Mouse (Mus musculus): Measurements from ENCODE around the gene Pimreg. TPM values are rescaled to one million over a fixed set of nuclear protein-coding genes. Genes with fewer than 3 reads are reported as not detected.

Gene Pimreg
- polyA plus RNA-seq, 1 experiment from 2014 or later, result 76.9 TPM

DNA sequence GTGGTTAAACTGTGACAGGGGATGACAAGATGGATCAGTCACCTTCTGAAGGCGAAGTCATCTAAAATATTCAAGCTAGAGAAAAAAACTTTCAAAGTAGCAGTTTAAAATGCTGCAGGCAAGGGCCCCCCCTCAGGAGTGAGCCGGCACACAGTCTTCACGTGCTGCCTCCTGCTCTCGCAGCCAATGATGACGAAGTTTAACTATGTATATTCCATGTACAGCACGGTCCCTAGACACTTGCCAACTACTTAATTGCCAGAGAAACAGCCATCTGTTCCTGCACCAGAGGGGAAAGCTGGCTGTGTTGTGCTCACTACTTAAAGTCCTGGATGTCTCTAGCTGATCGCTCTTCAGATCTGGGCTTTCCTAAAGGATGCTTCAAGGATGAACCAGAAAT lies 26.2 kb downstream of the Pimreg start:
- H3K9ac ChIP-seq (ENCODE audit: low read depth, low read length), result no peak overlapping the region
- H3K4me3 ChIP-seq (ENCODE audit: low read length), result no peak overlapping the region
- H3K27me3 ChIP-seq (replicated peaks; ENCODE audit: control insufficient read depth, insufficient read depth, low read length), result no peaks in the 10 kb centered on the region; the same call in 1 of the 2 replicates
- no peak for ATAC-seq
- no peak overlapping the region for H3K27ac ChIP-seq (ENCODE audit: low read length)
- no peak overlapping the region for H3K4me2 ChIP-seq (ENCODE audit: low read depth, low read length)
- no peaks in the 10 kb centered on the region for H3K36me3 ChIP-seq (ENCODE audit: control insufficient read depth, insufficient read depth, low read length)
- no peaks in the 10 kb centered on the region for H3K4me1 ChIP-seq (ENCODE audit: control insufficient read depth, insufficient read depth, low read length)
- 67% methylated on average over 7 of the region's 7 CpGs for WGBS
- no peaks in the 10 kb centered on the region for H3K9me3 ChIP-seq (ENCODE audit: control insufficient read depth, low read length)

GRCm38 (mm10) chr11:72070733-72071132 lies 28.9 kb downstream of the Pimreg start:
- 80% methylated on average over 9 of the region's 9 CpGs for WGBS

GRCm38 (mm10) chr11:72072331-72072905 lies 30.6 kb downstream of the Pimreg start:
- H3K4me2 ChIP-seq (ENCODE audit: low read depth, low read length), result no peak overlapping the region
- ATAC-seq, result no peak
- WGBS, result 36% methylated on average over 6 of the region's 6 CpGs
- H3K27me3 ChIP-seq (replicated peaks; ENCODE audit: control insufficient read depth, insufficient read depth, low read length), result no peaks in the 10 kb centered on the region; the same call in 1 of the 2 replicates
- no peak overlapping the region for H3K9ac ChIP-seq (ENCODE audit: low read depth, low read length)
- H3K4me3 ChIP-seq (ENCODE audit: low read length), result no peak overlapping the region
- H3K27ac ChIP-seq (ENCODE audit: low read length), result no peak overlapping the region
- no peaks in the 10 kb centered on the region for H3K36me3 ChIP-seq (ENCODE audit: control insufficient read depth, insufficient read depth, low read length)
- H3K9me3 ChIP-seq (ENCODE audit: control insufficient read depth, low read length), result no peaks in the 10 kb centered on the region
- H3K4me1 ChIP-seq (ENCODE audit: control insufficient read depth, insufficient read depth, low read length), result no peaks in the 10 kb centered on the region

More at GRCm38 (mm10) chr11:72070733-72071132, 28.9 kb downstream of the Pimreg start:
- Histone ChIP-seq H3K4me1 (ENCODE audit: control insufficient read depth, insufficient read depth, low read length) (no peaks in the 10 kb centered on the region), H3K27me3 (replicated peaks; ENCODE audit: control insufficient read depth, insufficient read depth, low read length) (no peaks in the 10 kb centered on the region; the same call in 1 of the 2 replicates), H3K36me3 (ENCODE audit: control insufficient read depth, insufficient read depth, low read length) (no peaks in the 10 kb centered on the region), H3K4me2 (ENCODE audit: low read depth, low read length) (no peak overlapping the region), H3K9ac (ENCODE audit: low read depth, low read length) (no peak overlapping the region), H3K9me3 (ENCODE audit: control insufficient read depth, low read length) (no peaks in the 10 kb centered on the region), H3K27ac (ENCODE audit: low read length) (no peak overlapping the region), H3K4me3 (ENCODE audit: low read length) (no peak overlapping the region)
- no peak for ATAC-seq

DNA sequence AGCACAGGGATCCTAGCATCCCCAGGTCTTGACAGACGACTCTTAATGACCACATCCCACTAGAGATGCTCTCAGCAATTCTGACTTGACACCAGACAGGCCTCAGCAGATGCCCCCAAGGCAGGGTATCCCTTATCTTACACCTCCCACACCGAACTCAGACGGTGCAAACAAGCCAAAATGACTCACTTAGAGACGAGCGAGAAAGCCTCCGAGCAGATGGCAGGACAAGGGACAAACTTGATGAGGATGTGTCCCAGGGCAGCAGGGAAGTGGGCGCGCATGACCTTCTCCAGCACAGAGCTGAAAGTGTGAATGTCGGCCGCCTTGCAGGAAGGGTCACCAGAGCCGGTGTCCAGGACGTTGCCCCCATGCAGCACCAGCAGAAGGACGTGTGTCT lies 32.4 kb downstream of the Pimreg start:
- H3K4me3 ChIP-seq (ENCODE audit: low read length), result no peak overlapping the region
- no peaks in the 10 kb centered on the region for H3K27me3 ChIP-seq (replicated peaks; ENCODE audit: control insufficient read depth, insufficient read depth, low read length)
- no peak for ATAC-seq
- H3K27ac ChIP-seq (ENCODE audit: low read length), result no peak overlapping the region
- H3K36me3 ChIP-seq (ENCODE audit: control insufficient read depth, insufficient read depth, low read length), result no peaks in the 10 kb centered on the region
- H3K9ac ChIP-seq (ENCODE audit: low read depth, low read length), result no peak overlapping the region
- no peaks in the 10 kb centered on the region for H3K9me3 ChIP-seq (ENCODE audit: control insufficient read depth, low read length)
- WGBS, result 80% methylated on average over 13 of the region's 13 CpGs
- no peak overlapping the region for H3K4me2 ChIP-seq (ENCODE audit: low read depth, low read length)
- H3K4me1 ChIP-seq (ENCODE audit: control insufficient read depth, insufficient read depth, low read length), result no peaks in the 10 kb centered on the region

GRCm38 (mm10) chr11:72078056-72078455 lies 36.2 kb downstream of the Pimreg start:
- no peaks in the 10 kb centered on the region for H3K4me1 ChIP-seq (ENCODE audit: control insufficient read depth, insufficient read depth, low read length)
- no peak overlapping the region for H3K27ac ChIP-seq (ENCODE audit: low read length)
- H3K4me3 ChIP-seq (ENCODE audit: low read length), result no peak overlapping the region
- 41% methylated on average over 3 of the region's 3 CpGs for WGBS
- no peaks in the 10 kb centered on the region for H3K9me3 ChIP-seq (ENCODE audit: control insufficient read depth, low read length)
- no peak overlapping the region for H3K4me2 ChIP-seq (ENCODE audit: low read depth, low read length)
- no peak for ATAC-seq
- H3K27me3 ChIP-seq (replicated peaks; ENCODE audit: control insufficient read depth, insufficient read depth, low read length), result no peaks in the 10 kb centered on the region
- no peak overlapping the region for H3K9ac ChIP-seq (ENCODE audit: low read depth, low read length)
- H3K36me3 ChIP-seq (ENCODE audit: control insufficient read depth, insufficient read depth, low read length), result no peaks in the 10 kb centered on the region

DNA sequence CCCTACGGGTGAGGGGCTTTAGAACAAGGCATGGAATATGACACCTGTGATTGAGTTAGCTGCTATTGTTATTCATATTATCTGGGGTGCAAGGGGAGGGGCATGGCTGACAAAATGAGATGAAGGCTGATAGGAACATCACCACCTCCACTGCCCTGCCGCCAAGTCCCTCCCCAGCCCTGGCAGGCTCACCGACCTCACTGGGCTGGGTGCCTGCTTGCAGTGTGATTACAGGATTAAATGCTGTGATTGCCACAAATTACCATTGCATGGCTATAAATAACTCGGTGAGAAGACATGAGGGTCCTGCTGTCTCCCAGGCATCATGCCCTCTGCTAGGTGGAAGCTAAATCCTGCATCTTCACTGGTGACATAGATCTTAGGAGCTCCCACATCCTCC lies 36.8 kb downstream of the Pimreg start:
- Histone ChIP-seq H3K27ac (ENCODE audit: low read length) (no peak overlapping the region), H3K4me1 (ENCODE audit: control insufficient read depth, insufficient read depth, low read length) (no peaks in the 10 kb centered on the region), H3K9me3 (ENCODE audit: control insufficient read depth, low read length) (no peaks in the 10 kb centered on the region), H3K4me2 (ENCODE audit: low read depth, low read length) (no peak overlapping the region), H3K36me3 (ENCODE audit: control insufficient read depth, insufficient read depth, low read length) (no peaks in the 10 kb centered on the region), H3K27me3 (replicated peaks; ENCODE audit: control insufficient read depth, insufficient read depth, low read length) (no peaks in the 10 kb centered on the region), H3K9ac (ENCODE audit: low read depth, low read length) (no peak overlapping the region), H3K4me3 (ENCODE audit: low read length) (no peak overlapping the region)
- WGBS, result 52% methylated on average over 4 of the region's 4 CpGs
- no peak for ATAC-seq

- ATAC-seq, result no peak
- Histone ChIP-seq H3K4me2 (ENCODE audit: low read depth, low read length) (no peak overlapping the region), H3K9me3 (ENCODE audit: control insufficient read depth, low read length) (no peaks in the 10 kb centered on the region), H3K27me3 (replicated peaks; ENCODE audit: control insufficient read depth, insufficient read depth, low read length) (no peaks in the 10 kb centered on the region), H3K27ac (ENCODE audit: low read length) (no peak overlapping the region), H3K9ac (ENCODE audit: low read depth, low read length) (no peak overlapping the region), H3K36me3 (ENCODE audit: control insufficient read depth, insufficient read depth, low read length) (no peaks in the 10 kb centered on the region), H3K4me1 (ENCODE audit: control insufficient read depth, insufficient read depth, low read length) (no peaks in the 10 kb centered on the region), H3K4me3 (ENCODE audit: low read length) (no peak overlapping the region)
- 82% methylated on average over 6 of the region's 6 CpGs for WGBS
Observed at GRCm38 (mm10) chr11:72080461-72080860, 38.6 kb downstream of the Pimreg start.

- 87% methylated on average over 4 of the region's 4 CpGs for WGBS
- Histone ChIP-seq H3K36me3 (ENCODE audit: control insufficient read depth, insufficient read depth, low read length) (no peaks in the 10 kb centered on the region), H3K4me1 (ENCODE audit: control insufficient read depth, insufficient read depth, low read length) (peaks cover 5% of the 10 kb centered on the region; the same call in 1 of the 2 replicates), H3K9me3 (ENCODE audit: control insufficient read depth, low read length) (no peaks in the 10 kb centered on the region), H3K27ac (ENCODE audit: low read length) (no peak overlapping the region), H3K9ac (ENCODE audit: low read depth, low read length) (no peak overlapping the region), H3K27me3 (replicated peaks; ENCODE audit: control insufficient read depth, insufficient read depth, low read length) (no peaks in the 10 kb centered on the region), H3K4me2 (ENCODE audit: low read depth, low read length) (no peak overlapping the region), H3K4me3 (ENCODE audit: low read length) (no peak overlapping the region)
- no peak for ATAC-seq
Observed at GRCm38 (mm10) chr11:72082601-72083000, 40.8 kb downstream of the Pimreg start.

GRCm38 (mm10) chr11:72084337-72084736 lies 42.5 kb downstream of the Pimreg start:
- ATAC-seq, result no peak
- Histone ChIP-seq H3K36me3 (ENCODE audit: control insufficient read depth, insufficient read depth, low read length) (no peaks in the 10 kb centered on the region), H3K4me3 (ENCODE audit: low read length) (no peak overlapping the region), H3K27me3 (replicated peaks; ENCODE audit: control insufficient read depth, insufficient read depth, low read length) (no peaks in the 10 kb centered on the region), H3K9me3 (ENCODE audit: control insufficient read depth, low read length) (no peaks in the 10 kb centered on the region), H3K9ac (ENCODE audit: low read depth, low read length) (no peak overlapping the region), H3K4me1 (ENCODE audit: control insufficient read depth, insufficient read depth, low read length) (peaks cover 5% of the 10 kb centered on the region; the same call in 1 of the 2 replicates), H3K27ac (ENCODE audit: low read length) (no peak overlapping the region), H3K4me2 (ENCODE audit: low read depth, low read length) (no peak overlapping the region)
- WGBS, result 94% methylated on average over 15 of the region's 15 CpGs

Measured in intestine, embryonic 16.5 days (tissue).